In the genomic region with DNA sequence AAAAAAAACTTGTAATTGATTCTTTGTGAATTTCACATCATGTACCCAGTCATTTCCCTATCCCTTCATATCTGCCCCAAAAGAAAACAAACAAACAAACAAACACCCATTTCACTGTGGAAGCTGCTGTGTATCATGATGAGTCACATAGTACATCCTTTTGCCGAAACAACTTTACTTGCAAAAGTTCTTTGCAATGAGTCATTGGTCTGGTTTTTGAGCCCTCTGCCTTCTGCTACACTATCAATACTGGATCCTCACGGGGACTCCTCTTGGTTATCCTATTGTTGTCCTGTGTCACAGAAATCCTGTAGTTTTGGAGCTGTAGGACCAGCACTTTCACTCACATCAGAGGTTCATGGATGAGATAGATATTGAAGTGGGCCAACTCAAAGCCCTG, we compare ENCODE assay signal across 32 mouse cellular contexts. TPM values are rescaled to one million over a fixed set of nuclear protein-coding genes. Genes with fewer than 3 reads are reported as not detected.
"Had no signal": no experiment of that assay in that cellular context is flagged by ENCODE, and none has a peak within 500 bp of the region (broad histone marks: within the 10 kb centered on the region; RNA-seq: fewer than 3 reads in every experiment).

No protein-coding gene starts in this region.

- H3K9me3 ChIP-seq: heart, embryonic 10.5 days; heart, embryonic 12.5 days; hindbrain, embryonic 10.5 days; hindbrain, embryonic 12.5 days; intestine, embryonic 15.5 days; limb, embryonic 10.5 days; limb, embryonic 12.5 days; liver, embryonic 13.5 days had no signal

- DNase-seq: gastrocnemius, postnatal 14 days; gastrocnemius, postnatal 36 days; heart, adult 11 months; heart, postnatal 10 days; heart, postnatal 4 days; kidney, adult 18-20 months; kidney, adult 8-10 months; kidney, postnatal 10 days; kidney, postnatal 25 days; kidney, postnatal 4 days; liver; liver, embryonic 13.5 days had no signal

- H3K4me1 ChIP-seq: heart, embryonic 10.5 days; heart, embryonic 12.5 days; hindbrain, embryonic 10.5 days; hindbrain, embryonic 12.5 days; intestine, embryonic 15.5 days; limb, embryonic 10.5 days; limb, embryonic 12.5 days; liver, embryonic 13.5 days had no signal

- H3K4me2 ChIP-seq: heart, embryonic 12.5 days; hindbrain, embryonic 12.5 days; hindbrain, embryonic 14.5 days; intestine, embryonic 15.5 days; limb, embryonic 12.5 days; liver, embryonic 11.5 days; liver, embryonic 13.5 days had no signal

- H3K27ac ChIP-seq: heart, embryonic 10.5 days; hindbrain, embryonic 10.5 days; hindbrain, embryonic 12.5 days; hindbrain, embryonic 14.5 days; intestine, embryonic 15.5 days; layer of hippocampus, adult 2 months; left cerebral cortex, adult 2 months; limb, embryonic 10.5 days; limb, embryonic 12.5 days; liver, embryonic 13.5 days had no signal

- H3K9ac ChIP-seq: heart, embryonic 12.5 days; hindbrain, embryonic 12.5 days; hindbrain, embryonic 14.5 days; intestine, embryonic 15.5 days; limb, embryonic 12.5 days; liver, embryonic 13.5 days had no signal

- H3K4me3 ChIP-seq: heart, embryonic 10.5 days; heart, embryonic 12.5 days; hindbrain, embryonic 10.5 days; hindbrain, embryonic 12.5 days; intestine, embryonic 15.5 days; layer of hippocampus, adult 2 months; left cerebral cortex, adult 2 months; limb, embryonic 10.5 days; limb, embryonic 12.5 days; liver, embryonic 13.5 days had no signal

- H3K36me3 ChIP-seq: heart, embryonic 10.5 days; heart, embryonic 12.5 days; hindbrain, embryonic 10.5 days; hindbrain, embryonic 12.5 days; intestine, embryonic 15.5 days; limb, embryonic 10.5 days; limb, embryonic 12.5 days; liver, embryonic 13.5 days had no signal

- H3K27me3 ChIP-seq: heart, embryonic 12.5 days; hindbrain, embryonic 12.5 days; intestine, embryonic 15.5 days; limb, embryonic 12.5 days had no signal

- ATAC-seq: hindbrain, embryonic 16.5 days; inflammation-experienced regulatory T-cells, adult 6 months; intestine, embryonic 15.5 days; intestine, postnatal 0 days had no signal

RNA-seq across cellular contexts. Expression of a gene that starts 21.1 kb away (rescaled TPM):
- polyA plus RNA-seq: gonadal fat pad, adult 2 months; heart, embryonic 10.5 days; heart, embryonic 12.5 days; heart, embryonic 14.5 days; heart, embryonic 16.5 days; hindbrain, embryonic 10.5 days; hindbrain, embryonic 12.5 days; hindbrain, embryonic 14.5 days; hindbrain, embryonic 16.5 days; inflammation-experienced regulatory T-cells, adult 6 months; intestine, embryonic 15.5 days; intestine, postnatal 0 days; kidney, embryonic 14.5 days; kidney, embryonic 16.5 days; limb, embryonic 10.5 days; limb, embryonic 12.5 days; limb, embryonic 14.5 days; liver, embryonic 11.5 days; liver, embryonic 13.5 days had no signal
